Mouse (Mus musculus): ENCODE measurements around the gene Baz1b.

Baz1b gene

DNA sequence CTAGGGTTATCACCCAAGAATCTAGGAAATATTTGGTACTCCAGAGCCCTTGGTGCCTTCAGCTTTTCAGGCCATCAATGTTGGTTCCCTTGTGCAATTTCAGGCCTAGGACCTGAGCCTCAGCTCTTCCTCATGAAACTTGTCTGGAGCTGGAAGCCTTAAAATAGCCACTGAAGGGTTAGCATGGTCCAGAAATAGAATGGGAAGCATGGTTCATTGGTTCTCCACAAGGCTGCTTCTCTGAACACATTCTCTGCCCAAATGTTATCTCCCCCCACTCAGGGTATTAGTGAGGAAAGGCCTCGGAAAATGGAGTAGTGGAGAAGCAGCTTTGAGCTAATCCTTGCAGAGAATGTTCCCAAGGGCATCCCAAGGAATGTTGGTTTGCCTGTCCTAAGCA, 54.4 kb downstream of the Baz1b start:
- DNase-seq: no peak

DNA sequence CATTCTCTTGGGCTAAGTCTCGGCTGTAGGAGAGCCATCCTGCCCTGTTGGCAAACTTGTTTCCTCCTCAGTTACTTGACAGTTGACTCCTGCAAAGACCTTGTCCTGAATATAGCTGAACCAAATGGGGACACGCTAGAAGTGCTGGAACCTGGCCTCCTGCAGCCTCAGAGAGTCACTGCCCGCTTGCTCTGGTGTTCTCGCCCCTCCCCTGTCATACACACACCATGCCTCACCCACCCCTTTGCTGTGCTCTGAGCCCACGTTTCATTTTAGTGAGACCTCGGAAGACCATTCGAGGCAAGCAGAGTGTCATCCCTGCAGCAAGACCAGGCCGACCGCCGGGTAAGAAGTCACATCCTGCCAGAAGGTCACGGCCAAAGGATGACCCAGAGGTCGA, 55.1 kb downstream of the Baz1b start:
- DNase-seq: no peak

DNA sequence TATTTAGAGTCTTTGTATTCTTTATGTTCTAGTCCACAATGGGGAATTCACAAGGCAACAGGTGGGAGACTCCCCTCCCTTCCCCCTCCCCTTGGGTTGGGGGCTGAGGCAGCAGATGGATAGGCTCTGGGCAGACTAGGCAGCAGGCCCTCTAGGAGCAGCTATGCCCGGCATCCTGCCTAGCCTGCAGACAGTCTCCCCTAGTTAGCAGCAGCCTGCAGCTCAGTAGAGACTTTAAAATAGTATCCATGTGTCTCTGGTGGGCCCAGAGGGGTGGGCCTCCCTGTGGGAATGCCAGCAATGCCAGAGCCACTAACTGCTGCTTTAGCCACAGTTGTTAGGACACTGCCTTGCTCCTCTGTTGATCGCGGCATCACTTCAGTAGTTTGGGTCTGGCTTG, 55.5 kb downstream of the Baz1b start:
- no peak for DNase-seq

GRCm38 (mm10) chr5:135243166-135243565, 56.1 kb downstream of the Baz1b start:
- DNase-seq: no peak

GRCm38 (mm10) chr5:135246531-135246930, 59.5 kb downstream of the Baz1b start:
- DNase-seq: no peak

DNA sequence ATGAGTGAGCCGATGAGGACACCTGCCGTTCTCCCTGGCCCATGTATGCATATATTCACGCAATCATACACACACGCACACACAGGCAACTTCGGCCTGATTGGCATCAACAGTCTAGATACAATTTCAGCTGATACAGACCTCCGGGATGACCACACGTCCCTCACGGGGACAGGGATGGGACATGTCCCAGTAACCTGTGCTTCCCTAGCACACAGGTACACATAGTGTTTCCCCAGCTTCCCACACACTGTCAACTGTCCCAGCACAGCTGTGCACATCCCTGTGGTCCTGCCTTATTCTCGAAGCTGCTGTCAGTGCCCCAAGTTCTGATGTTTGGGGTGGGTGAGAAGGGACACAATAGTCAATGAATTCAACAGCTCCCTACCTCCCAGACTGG, 60.3 kb downstream of the Baz1b start:
- DNase-seq: no peak

DNA sequence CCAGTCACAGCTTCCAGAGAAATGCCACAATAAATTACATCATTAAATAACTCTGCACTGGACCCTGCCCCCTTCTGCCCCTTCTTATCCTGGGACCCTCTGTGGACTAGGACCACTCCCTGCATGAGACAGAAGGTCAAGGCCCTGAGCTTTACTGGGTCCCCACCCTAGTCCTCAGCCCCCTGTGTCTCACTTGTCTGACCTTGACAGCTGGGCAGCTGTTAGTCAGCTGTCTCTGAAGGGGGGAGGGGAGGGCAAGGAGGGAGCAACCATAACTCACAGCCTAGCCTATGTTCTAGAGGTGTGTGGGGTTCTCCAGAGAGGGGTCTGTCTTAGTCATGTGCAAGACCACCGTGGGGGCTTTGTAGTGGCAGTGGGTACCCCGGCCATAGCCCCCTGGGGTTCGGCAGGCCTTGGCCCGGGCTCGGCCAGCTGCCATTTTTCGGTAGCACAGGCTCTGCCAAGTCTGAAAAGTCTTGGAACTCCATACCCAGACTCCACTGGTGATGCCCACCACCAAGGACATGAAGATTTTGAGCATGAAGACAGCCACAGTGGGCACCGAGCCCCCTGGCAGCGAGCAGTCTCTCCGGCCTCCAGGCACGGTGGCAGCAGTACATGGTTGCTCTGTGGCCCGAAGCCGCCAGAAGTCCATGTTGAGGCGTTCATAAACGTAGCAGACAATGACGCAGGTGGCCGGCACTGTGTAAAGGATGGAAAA, 62.1 kb downstream of the Baz1b start:
- DNase-seq: no peak

DNA sequence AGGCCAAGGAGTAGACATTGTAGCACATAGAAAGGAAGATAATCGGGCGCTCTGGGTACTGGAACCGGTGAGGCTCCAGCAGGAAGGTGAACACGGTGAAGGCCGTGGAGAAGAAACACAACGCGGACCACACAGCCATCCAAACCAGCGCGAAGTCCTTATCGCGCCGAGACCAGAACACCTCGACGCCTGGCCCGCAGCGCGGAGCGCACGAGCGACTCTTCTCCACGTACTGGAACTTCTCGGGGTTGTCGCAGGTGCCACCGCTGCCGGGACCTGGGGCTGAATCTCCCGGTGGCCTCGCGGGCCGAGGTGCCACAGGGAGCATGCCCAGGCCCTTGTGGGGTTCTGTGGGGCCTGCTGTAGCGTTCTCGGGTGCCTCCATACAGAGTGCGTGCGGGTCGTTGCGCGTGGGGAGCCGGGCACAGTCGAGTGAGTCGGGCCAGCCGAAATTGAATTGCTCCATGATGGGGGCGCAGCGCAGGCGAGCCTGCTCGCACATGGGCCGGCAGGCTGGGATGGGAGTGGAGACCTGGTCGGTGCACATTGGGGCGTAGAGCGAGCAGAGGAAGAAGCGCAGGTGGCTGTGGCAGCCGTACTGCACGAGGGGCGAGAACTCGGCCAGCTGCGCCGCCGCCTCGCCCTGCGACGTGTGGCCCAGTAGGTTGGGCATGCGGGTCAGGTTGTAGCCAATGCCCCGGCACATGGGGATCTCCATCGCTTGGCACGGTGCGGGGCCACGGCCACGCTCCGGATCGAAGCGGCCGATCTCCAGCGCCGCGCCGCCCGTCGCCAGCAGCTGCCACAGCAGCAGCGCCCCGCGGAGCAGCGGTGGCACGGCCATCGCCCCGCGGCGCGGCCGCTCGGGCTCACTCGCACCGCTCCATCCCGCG, 63.4 kb downstream of the Baz1b start:
- no peak for DNase-seq

DNA sequence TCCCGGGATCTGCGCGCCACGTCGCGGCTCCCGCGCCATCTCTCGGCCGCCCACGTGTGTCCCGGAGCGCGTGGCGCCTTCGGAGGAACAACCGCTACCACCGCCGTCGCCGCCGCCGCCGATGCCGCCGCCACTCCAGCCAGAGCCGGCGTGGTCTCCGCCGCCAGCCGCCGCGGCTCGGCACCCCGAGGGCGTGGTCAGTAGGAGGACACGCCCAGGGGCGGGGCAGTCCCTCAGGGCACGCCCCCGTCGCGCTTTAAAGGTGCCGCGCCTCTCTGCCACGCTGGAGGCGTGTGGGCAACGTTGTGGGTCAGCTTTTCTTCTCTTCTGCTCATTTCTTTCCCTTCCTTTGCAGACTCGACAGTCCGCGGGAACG, 64.0 kb downstream of the Baz1b start, which contains the start of gene Fzd9:
Gene Fzd9 (minus strand): TSS at position 152 of the 376 bp plus-strand sequence.
- DNase-seq: peak; percentile 83

- DNase-seq: no peak
Measured at GRCm38 (mm10) chr5:135253741-135254401, 66.8 kb downstream of the Baz1b start.

GRCm38 (mm10) chr5:135256166-135256565, 69.1 kb downstream of the Baz1b start:
- no peak for DNase-seq

GRCm38 (mm10) chr5:135257559-135257958, 70.5 kb downstream of the Baz1b start:
- DNase-seq: no peak

GRCm38 (mm10) chr5:135258280-135259150, 71.5 kb downstream of the Baz1b start:
- no peak for DNase-seq

GRCm38 (mm10) chr5:135263866-135264503, 76.9 kb downstream of the Baz1b start:
- peak; percentile 56 for DNase-seq

GRCm38 (mm10) chr5:135264548-135264947, 77.5 kb downstream of the Baz1b start:
- DNase-seq: no peak

DNA sequence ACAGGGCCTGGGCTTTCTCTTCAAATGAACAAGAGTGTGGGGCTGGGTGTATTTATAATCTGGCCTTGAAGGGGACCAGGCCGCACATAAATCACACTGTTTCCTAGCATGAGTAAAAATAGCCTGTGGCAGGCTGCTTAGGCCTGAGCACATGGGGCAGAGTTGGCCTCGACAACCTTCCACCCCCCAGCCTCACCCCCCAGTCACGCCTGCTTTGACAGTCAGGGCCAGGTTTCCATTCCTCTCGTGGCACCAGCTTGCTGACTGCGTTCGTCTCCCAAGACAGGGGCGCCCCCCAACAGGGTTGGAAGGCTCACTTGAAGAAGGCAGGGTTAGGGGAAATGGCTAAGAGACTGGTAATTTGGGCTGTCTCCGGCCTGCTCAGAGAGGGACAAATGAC, 82.4 kb downstream of the Baz1b start:
- DNase-seq: no peak

DNA sequence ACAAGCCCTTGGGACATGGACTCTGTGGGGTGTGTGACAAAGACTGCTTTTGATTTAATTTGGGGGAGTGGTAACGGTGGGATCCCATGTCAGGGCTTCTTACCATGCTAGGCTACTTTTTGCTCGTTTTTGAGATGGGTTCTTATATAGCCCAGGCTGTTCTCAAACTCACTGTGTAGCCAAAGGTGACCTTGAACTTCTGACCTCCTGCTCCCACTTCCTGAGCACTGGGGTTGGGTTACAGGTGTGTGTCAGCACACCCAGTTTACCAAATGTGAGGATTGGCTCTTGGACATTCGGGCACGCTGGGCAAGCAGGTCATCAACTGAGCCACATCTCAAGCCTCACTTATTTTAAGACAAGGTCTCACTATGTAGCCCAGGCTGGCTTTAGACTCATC, 83.3 kb downstream of the Baz1b start:
- DNase-seq: no peak

GRCm38 (mm10) chr5:135271563-135272165, 84.6 kb downstream of the Baz1b start:
- no peak for DNase-seq

GRCm38 (mm10) chr5:135274663-135275396, 87.8 kb downstream of the Baz1b start:
- DNase-seq: no peak

DNA sequence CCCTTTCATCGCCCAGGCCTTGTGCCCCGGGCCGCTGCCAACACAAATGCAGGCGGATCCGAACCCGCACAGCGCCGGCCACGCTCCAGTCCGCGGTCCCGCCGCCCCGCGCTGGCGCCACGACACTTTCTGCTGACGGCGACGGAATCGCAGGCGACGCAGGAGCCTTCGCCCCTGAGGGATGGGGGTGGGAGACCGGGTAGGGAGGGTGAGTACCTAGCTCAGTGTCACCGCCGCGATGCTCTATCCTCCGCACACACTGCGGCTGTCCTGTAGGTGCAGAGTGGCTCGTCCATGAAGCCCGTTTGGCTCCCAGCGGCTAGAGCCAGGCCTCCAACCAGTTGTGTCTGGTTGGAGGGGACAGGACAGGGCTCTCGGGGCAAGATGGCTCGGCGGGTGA, 89.5 kb downstream of the Baz1b start:
- DNase-seq: no peak

- DNase-seq: no peak
Measured at GRCm38 (mm10) chr5:135280226-135280625, 93.2 kb downstream of the Baz1b start.
